ENCODE assay signal across 8 mouse cellular contexts in genomic region chr12:8770946-8771843, GRCm38 (mm10). TPM values are rescaled to one million over a fixed set of nuclear protein-coding genes. Genes with fewer than 3 reads are reported as not detected.
A peak's percentile ranks its signal among the peaks of the same experiment; 100 is the strongest.
DNase-seq lines count a peak whose midpoint lies in the region; ATAC-seq and TF ChIP-seq lines count a peak whose summit lies in the region.

TSS of gene Sdc1 (plus strand) at chr12:8771323.

- under 1% methylated on average over 67 of the region's 67 CpGs for WGBS in bone marrow, adult 2 months
- 0% methylated on average over 39 of the region's 67 CpGs for WGBS in embryonic facial prominence, embryonic 14.5 days
- under 1% methylated on average over 67 of the region's 67 CpGs for WGBS in liver, embryonic 15.5 days (ENCODE audit: insufficient replicate concordance)
- WGBS in neural tube, embryonic 13.5 days, result under 1% methylated on average over 67 of the region's 67 CpGs
- 2% methylated on average over 67 of the region's 67 CpGs for WGBS in thymus, adult 2 months

- no peak for TF ChIP-seq POLR2A in bone marrow, adult 2 months (IDR thresholded peaks at IDR 0.05; ENCODE audit: borderline replicate concordance, control insufficient read depth, low read depth, low read length)
- TF ChIP-seq POLR2A in thymus, adult 2 months (IDR thresholded peaks at IDR 0.05; ENCODE audit: control insufficient read depth, extremely low read depth, insufficient read depth, low read length, poor library complexity), result no peak

- ATAC-seq in embryonic facial prominence, embryonic 14.5 days (ENCODE audit: low read depth), result peak; percentile 92
- ATAC-seq in liver, embryonic 15.5 days (ENCODE audit: insufficient read depth), result peak; percentile 77
- peak; percentile 82 for ATAC-seq in neural tube, embryonic 13.5 days (ENCODE audit: low read depth)

- peak; percentile 20; the same call in 1 of the 2 replicates for TF ChIP-seq CTCF in bone marrow, adult 2 months (IDR thresholded peaks at IDR 0.05; ENCODE audit: control insufficient read depth, insufficient read depth, low read length)
- TF ChIP-seq CTCF in thymus, adult 2 months (IDR thresholded peaks at IDR 0.05; ENCODE audit: borderline replicate concordance, control insufficient read depth, extremely low read depth, insufficient read depth, low read length, poor library complexity), result 0 out of 2 replicates have a peak, but pooled peaks have one; percentile 26

- peak within 1 kb of the TSS; percentile 27; the same call in 1 of the 2 replicates for H3K27ac ChIP-seq in bone marrow, adult 2 months (ENCODE audit: control insufficient read depth, insufficient read depth, low read depth, low read length, poor library complexity)
- H3K27ac ChIP-seq in embryonic facial prominence, embryonic 14.5 days (replicated peaks; ENCODE audit: low read depth, low read length), result peak within 1 kb of the TSS; percentile 91
- H3K27ac ChIP-seq in liver, embryonic 15.5 days (replicated peaks), result peak within 1 kb of the TSS; percentile 51
- peak within 1 kb of the TSS; percentile 78 for H3K27ac ChIP-seq in neural tube, embryonic 13.5 days (replicated peaks)
- H3K27ac ChIP-seq in thymus, adult 2 months (ENCODE audit: control insufficient read depth, insufficient read depth, low read length), result no peak within 1 kb of the TSS

- no peaks in the 10 kb centered on the region for H3K27me3 ChIP-seq in embryonic facial prominence, embryonic 14.5 days (replicated peaks; ENCODE audit: control insufficient read depth, insufficient read depth, low read length)
- peaks cover 46% of the 10 kb centered on the region for H3K27me3 ChIP-seq in liver, embryonic 15.5 days
- H3K27me3 ChIP-seq in neural tube, embryonic 13.5 days, result no peaks in the 10 kb centered on the region
- peaks cover 2% of the 10 kb centered on the region for H3K27me3 ChIP-seq in thymus, adult 2 months (ENCODE audit: control insufficient read depth, insufficient read depth, low read length)

- peak; percentile 24 for DNase-seq in CD4-positive helper T cell, adult 2 months (ENCODE audit: low read depth, low spot score)
- peak; percentile 96 for DNase-seq in embryonic facial prominence, embryonic 14.5 days (ENCODE audit: low spot score)
- DNase-seq in heart, adult 9 months (ENCODE audit: low spot score in 2 of 2), result peak; percentile 44 to 53
- DNase-seq in kidney, adult 9 months, result peak; percentile 74
- peak; percentile 46 for DNase-seq in thymus, adult 2 months

- H3K4me1 ChIP-seq in bone marrow, adult 2 months (ENCODE audit: control insufficient read depth, insufficient read depth, low read length), result no peaks in the 10 kb centered on the region; the same call in none of the 2 replicates
- H3K4me1 ChIP-seq in embryonic facial prominence, embryonic 14.5 days (ENCODE audit: control insufficient read depth, insufficient read depth, low read length), result peaks cover 23% of the 10 kb centered on the region
- H3K4me1 ChIP-seq in liver, embryonic 15.5 days (replicated peaks), result peaks cover 43% of the 10 kb centered on the region
- H3K4me1 ChIP-seq in neural tube, embryonic 13.5 days (replicated peaks), result peaks cover 16% of the 10 kb centered on the region
- peaks cover 22% of the 10 kb centered on the region for H3K4me1 ChIP-seq in thymus, adult 2 months (replicated peaks; ENCODE audit: control insufficient read depth, insufficient read depth, low read length)

- no peaks in the 10 kb centered on the region for H3K36me3 ChIP-seq in embryonic facial prominence, embryonic 14.5 days (ENCODE audit: control insufficient read depth, insufficient read depth, low read length)
- no peaks in the 10 kb centered on the region for H3K36me3 ChIP-seq in liver, embryonic 15.5 days (replicated peaks)
- H3K36me3 ChIP-seq in neural tube, embryonic 13.5 days, result no peaks in the 10 kb centered on the region
- no peaks in the 10 kb centered on the region for H3K36me3 ChIP-seq in thymus, adult 2 months (ENCODE audit: control insufficient read depth, insufficient read depth, low read length)

- peak within 1 kb of the TSS; percentile 68 for H3K4me2 ChIP-seq in embryonic facial prominence, embryonic 14.5 days (ENCODE audit: low read depth, low read length)
- peak within 1 kb of the TSS; percentile 89 for H3K4me2 ChIP-seq in liver, embryonic 15.5 days
- peak within 1 kb of the TSS; percentile 98 for H3K4me2 ChIP-seq in neural tube, embryonic 13.5 days

- peak within 1 kb of the TSS; percentile 74 for H3K4me3 ChIP-seq in bone marrow, adult 2 months (replicated peaks; ENCODE audit: control insufficient read depth, low read depth, low read length)
- peak within 1 kb of the TSS; percentile 82 for H3K4me3 ChIP-seq in embryonic facial prominence, embryonic 14.5 days (ENCODE audit: low read depth, low read length)
- peak within 1 kb of the TSS; percentile 65 for H3K4me3 ChIP-seq in liver, embryonic 15.5 days (replicated peaks)
- peak within 1 kb of the TSS; percentile 79 for H3K4me3 ChIP-seq in neural tube, embryonic 13.5 days
- H3K4me3 ChIP-seq in thymus, adult 2 months (ENCODE audit: control insufficient read depth, insufficient read depth, low read length), result peak within 1 kb of the TSS; percentile 47

- H3K9ac ChIP-seq in embryonic facial prominence, embryonic 14.5 days (ENCODE audit: low read depth, low read length), result peak within 1 kb of the TSS; percentile 83
- H3K9ac ChIP-seq in liver, embryonic 15.5 days, result peak within 1 kb of the TSS; percentile 58
- peak within 1 kb of the TSS; percentile 80 for H3K9ac ChIP-seq in neural tube, embryonic 13.5 days

- no peaks in the 10 kb centered on the region for H3K9me3 ChIP-seq in embryonic facial prominence, embryonic 14.5 days (ENCODE audit: control insufficient read depth, low read length)
- H3K9me3 ChIP-seq in liver, embryonic 15.5 days (replicated peaks), result no peaks in the 10 kb centered on the region
- H3K9me3 ChIP-seq in neural tube, embryonic 13.5 days, result no peaks in the 10 kb centered on the region

RNA-seq across cellular contexts. Expression of gene Sdc1, which starts in this region (rescaled TPM):
- 3.4 and 13.1 TPM in 2 replicates for polyA plus RNA-seq in bone marrow, adult 2 months (2011; ENCODE audit: insufficient read depth, insufficient read length, low replicate concordance, missing spikeins)
- 113 and 143 TPM in 2 replicates for polyA plus RNA-seq in embryonic facial prominence, embryonic 14.5 days (2014; fragmentation: Nextera tagmentation; extraction: Ambion mirVana)
- polyA plus RNA-seq in liver, embryonic 15.5 days (2015; fragmentation: Nextera tagmentation; extraction: Ambion mirVana), result 23.3 and 26.3 TPM in 2 replicates
- polyA plus RNA-seq in neural tube, embryonic 13.5 days (2015; fragmentation: Nextera tagmentation; extraction: Ambion mirVana), result 17.8 and 25.9 TPM in 2 replicates
- polyA plus RNA-seq in thymus, adult 2 months (2012; rRNA removed), result 28.3 and 28.9 TPM in 2 replicates

Comparison
In these comparisons a context has a peak if more than half of its experiments do, and no peak if none do; other contexts are left out.
1. DNase-seq: peak in every context shown above with its lines; median percentile 96 in embryonic facial prominence, embryonic 14.5 days; 74 in kidney, adult 9 months; 48 in heart, adult 9 months; 46 in thymus, adult 2 months; 24 in CD4-positive helper T cell, adult 2 months.